Mouse (Mus musculus) splenic B cell, adult 2 months (primary cell): ENCODE data around the gene Kmt2d.

Experiments
- DNase-seq: peaks from one replicate; pipeline ENCODE4 v3.0.0-alpha.2; 2011; ENCODE audit warnings: low read depth, low spot score
- H3K27me3 ChIP-seq: 2 replicates; pipeline ENCODE4 v1.6.1; 2012; ENCODE audit warnings: mild to moderate bottlenecking, low read length, moderate library complexity, mixed read lengths; ENCODE audit not compliant: control insufficient read depth, poor library complexity, insufficient read depth, severe bottlenecking
- H3K36me3 ChIP-seq: 2 replicates; pipeline ENCODE4 v1.6.1; 2012; ENCODE audit warnings: mild to moderate bottlenecking, low read length, moderate library complexity, mixed read lengths; ENCODE audit not compliant: control insufficient read depth, poor library complexity, insufficient read depth, severe bottlenecking

Gene Kmt2d

GRCm38 (mm10) chr15:98853161-98853937, 17.7 kb downstream of the Kmt2d start:
- Histone ChIP-seq H3K27me3 (no peaks in the 10 kb centered on the region), H3K36me3 (peaks cover 23% of the 10 kb centered on the region)
- DNase-seq: no peak

- peaks cover 23% of the 10 kb centered on the region for H3K36me3 ChIP-seq
- DNase-seq: no peak
- H3K27me3 ChIP-seq: no peaks in the 10 kb centered on the region
Observed at GRCm38 (mm10) chr15:98852733-98853132, 18.3 kb downstream of the Kmt2d start.

- peaks cover 23% of the 10 kb centered on the region for H3K36me3 ChIP-seq
- DNase-seq: no peak
- no peaks in the 10 kb centered on the region for H3K27me3 ChIP-seq
Observed at GRCm38 (mm10) chr15:98852071-98852470, 18.9 kb downstream of the Kmt2d start.

GRCm38 (mm10) chr15:98851229-98851818, 19.7 kb downstream of the Kmt2d start:
- no peaks in the 10 kb centered on the region for H3K27me3 ChIP-seq
- peaks cover 25% of the 10 kb centered on the region for H3K36me3 ChIP-seq
- DNase-seq: no peak

GRCm38 (mm10) chr15:98850668-98851067, 20.3 kb downstream of the Kmt2d start:
- no peaks in the 10 kb centered on the region for H3K27me3 ChIP-seq
- DNase-seq: no peak
- peaks cover 24% of the 10 kb centered on the region for H3K36me3 ChIP-seq

GRCm38 (mm10) chr15:98849956-98850600, 20.9 kb downstream of the Kmt2d start:
- DNase-seq: no peak
- H3K36me3 ChIP-seq: peaks cover 20% of the 10 kb centered on the region

GRCm38 (mm10) chr15:98849165-98849564, 21.8 kb downstream of the Kmt2d start:
- Histone ChIP-seq H3K36me3 (peaks cover 20% of the 10 kb centered on the region), H3K27me3 (no peaks in the 10 kb centered on the region)
- DNase-seq: no peak

More at GRCm38 (mm10) chr15:98849956-98850600, 20.9 kb downstream of the Kmt2d start:
- no peaks in the 10 kb centered on the region for H3K27me3 ChIP-seq

- Histone ChIP-seq H3K36me3 (peaks cover 16% of the 10 kb centered on the region), H3K27me3 (no peaks in the 10 kb centered on the region)
- no peak for DNase-seq
Observed at GRCm38 (mm10) chr15:98846140-98846539, 24.9 kb downstream of the Kmt2d start.

GRCm38 (mm10) chr15:98845149-98845548, 25.9 kb downstream of the Kmt2d start:
- Histone ChIP-seq H3K36me3 (peaks cover 13% of the 10 kb centered on the region), H3K27me3 (no peaks in the 10 kb centered on the region)
- no peak for DNase-seq

- no peaks in the 10 kb centered on the region for H3K27me3 ChIP-seq
- peaks cover 10% of the 10 kb centered on the region for H3K36me3 ChIP-seq
- DNase-seq: no peak
Observed at GRCm38 (mm10) chr15:98843595-98844223, 27.3 kb downstream of the Kmt2d start.

GRCm38 (mm10) chr15:98839671-98840585, 31.1 kb downstream of the Kmt2d start:
- no peak for DNase-seq
- H3K36me3 ChIP-seq: peaks cover 12% of the 10 kb centered on the region

GRCm38 (mm10) chr15:98839161-98839560, 31.8 kb downstream of the Kmt2d start:
- DNase-seq: no peak
- Histone ChIP-seq H3K36me3 (peaks cover 12% of the 10 kb centered on the region), H3K27me3 (no peaks in the 10 kb centered on the region)

More at GRCm38 (mm10) chr15:98839671-98840585, 31.1 kb downstream of the Kmt2d start:
- no peaks in the 10 kb centered on the region for H3K27me3 ChIP-seq

GRCm38 (mm10) chr15:98837743-98838103, 33.3 kb downstream of the Kmt2d start:
- Histone ChIP-seq H3K27me3 (no peaks in the 10 kb centered on the region), H3K36me3 (peaks cover 10% of the 10 kb centered on the region)
- DNase-seq: no peak
